ENCODE assay signal across 16 mouse cellular contexts in the genomic region with DNA sequence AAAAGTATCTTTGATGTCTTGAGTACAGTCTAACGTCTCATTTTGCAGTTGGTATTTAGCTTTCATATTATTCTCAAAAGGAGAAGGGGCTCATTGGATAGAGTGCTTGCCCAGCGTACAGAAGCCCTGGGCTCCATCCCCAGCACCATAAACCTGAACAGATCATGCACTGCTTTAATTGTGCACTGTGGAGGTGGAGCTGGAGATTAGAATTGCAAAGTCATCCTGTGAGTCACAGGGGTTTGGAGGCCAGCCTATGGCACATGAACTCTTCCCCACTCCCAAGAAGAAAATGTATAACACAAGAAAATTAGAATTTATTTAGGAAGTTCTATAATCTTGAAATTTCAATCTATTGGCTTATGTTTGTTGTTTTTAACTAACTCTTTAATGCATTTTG. TPM values are rescaled to one million over a fixed set of nuclear protein-coding genes. Genes with fewer than 3 reads are reported as not detected.
DNase-seq lines count a peak whose midpoint lies in the region; TF ChIP-seq lines count a peak whose summit lies in the region.
"Had no signal": no experiment of that assay in that cellular context is flagged by ENCODE, and none has a peak within 500 bp of the region (broad histone marks: within the 10 kb centered on the region; RNA-seq: fewer than 3 reads in every experiment).

No protein-coding gene starts in this region.

- 83% methylated on average over 2 of the region's 2 CpGs for WGBS in macrophage (ENCODE audit: missing documents)

- DNase-seq in adrenal gland, postnatal 36 days, result peak; percentile 55 to 67
- no peak for DNase-seq in adrenal gland, postnatal 10 days
- DNase-seq in embryo, embryonic 10.5 days (ENCODE audit: low spot score), result no peak
- DNase-seq in ovary, postnatal 10 days (ENCODE audit: low spot score), result no peak
- DNase-seq in left cerebral cortex, postnatal 36 days (ENCODE audit: low spot score in 2 of 2), result no peak
- DNase-seq: cerebellum, adult 2 months; kidney, adult 9 months; layer of hippocampus, postnatal 36 days; thymus, postnatal 4 days had no signal

- H3K79me3 ChIP-seq in C2C12 (ENCODE audit: low read depth), result peaks cover 7% of the 10 kb centered on the region

- no peaks in the 10 kb centered on the region for H3K27me3 ChIP-seq in C2C12 (ENCODE audit: control insufficient read depth, insufficient read depth, insufficient read length)
- H3K27me3 ChIP-seq: heart, embryonic 12.5 days; lung, embryonic 15.5 days; midbrain, embryonic 13.5 days had no signal

- H3K36me3 ChIP-seq in C2C12 (ENCODE audit: control insufficient read depth, insufficient read depth) (peaks cover 63% of the 10 kb centered on the region), macrophage (ENCODE audit: inconsistent target) (peaks cover 71% of the 10 kb centered on the region)

- H3K4me1 ChIP-seq in brown adipose tissue, adult 24 weeks (ENCODE audit: control insufficient read depth, insufficient read depth, insufficient read length, low read length), result peaks cover 3% of the 10 kb centered on the region
- H3K4me1 ChIP-seq: heart, embryonic 12.5 days; limb, embryonic 10.5 days; lung, embryonic 15.5 days; midbrain, embryonic 13.5 days had no signal

- 0 out of 2 replicates have a peak overlapping the region, but pooled peaks have one; percentile 15 for H3K27ac ChIP-seq in brown adipose tissue, adult 24 weeks (replicated peaks; ENCODE audit: low read depth, low read length)
- H3K27ac ChIP-seq in macrophage, result peak overlapping the region; percentile 28
- H3K27ac ChIP-seq: limb, embryonic 10.5 days; lung, embryonic 15.5 days; midbrain, embryonic 13.5 days had no signal

- TF ChIP-seq CTCF in C2C12 (IDR thresholded peaks at IDR 0.05; ENCODE audit: control insufficient read depth, insufficient read depth, insufficient read length), result no peak

- H3K79me2 ChIP-seq in C2C12 (ENCODE audit: control insufficient read depth, insufficient read depth) (peaks cover 13% of the 10 kb centered on the region), macrophage (ENCODE audit: inconsistent target) (no peaks in the 10 kb centered on the region; the same call in 1 of the 2 replicates)

- no peak overlapping the region for H3ac ChIP-seq in C2C12 (ENCODE audit: control insufficient read depth, insufficient read length, low read depth)

- intact Hi-C loops in left cerebral cortex, postnatal 36 days (cut with DNase I), result no loop called here

- no peak overlapping the region for H3K4me3 ChIP-seq in C2C12 (ENCODE audit: insufficient read depth, poor library complexity, severe bottlenecking)
- no peak overlapping the region for H3K4me3 ChIP-seq in brown adipose tissue, adult 24 weeks (ENCODE audit: insufficient read depth, low read depth, low read length)
- no peak overlapping the region for H3K4me3 ChIP-seq in macrophage (ENCODE audit: inconsistent target)
- H3K4me3 ChIP-seq: heart, embryonic 12.5 days; limb, embryonic 10.5 days; lung, embryonic 15.5 days; midbrain, embryonic 13.5 days had no signal

TF ChIP-seq in C2C12, 6 proteins besides CTCF, POLR2A, EP300 and RAD21:
- TF ChIP-seq FOSL1 (IDR thresholded peaks at IDR 0.05; ENCODE audit: insufficient read depth, low read length, poor library complexity, severe bottlenecking) (peak; percentile 48), MYOD1 (IDR thresholded peaks at IDR 0.05; ENCODE audit: control insufficient read depth, insufficient read length, low read depth) (no peak)

RNA-seq across cellular contexts. Expression of a gene that starts 21.1 kb away (rescaled TPM):
- total RNA-seq in adrenal gland, postnatal 36 days (2021), result 100 to 1,000 TPM; 102 to 123 TPM
- 10 to 100 TPM; 31.3 to 48.5 TPM for total RNA-seq in adrenal gland, postnatal 10 days (2021)
- polyA plus RNA-seq in C2C12 (2012; fragmentation: generic; extraction: Trizol) (1.3 TPM), macrophage (2018) (0.75 to 3.4 TPM (median 1.3 TPM) in 3 replicates)
- 27.7 and 29.4 TPM in 2 replicates for polyA plus RNA-seq in brown adipose tissue, adult 24 weeks (2012; ENCODE audit: insufficient read depth, insufficient read length, missing spikeins)
- total RNA-seq in macrophage (2018; cell fraction: chromatin; rRNA removed), result 10 to 100 TPM in 11 of 26 experiments, 1 to 10 TPM in 15; 3.1 to 21.0 (median 9.5) TPM
- total RNA-seq in macrophage (2018; cell fraction: cytosol; rRNA removed), result 1 to 10 TPM in 25 of 26 experiments, under 1 TPM in 1; 0.81 to 3.8 (median 1.6) TPM
- total RNA-seq in macrophage (2018; cell fraction: nucleus; rRNA removed), result 10 to 100 TPM in 11 of 26 experiments, 1 to 10 TPM in 15; 2.8 to 17.7 (median 9.5) TPM
- total RNA-seq in left cerebral cortex, postnatal 36 days (2021), result 100 to 1,000 TPM; 311 to 333 TPM

RNA-seq across cellular contexts. Expression of a gene that starts 49.9 kb away (rescaled TPM):
- total RNA-seq in adrenal gland, postnatal 36 days (2021), result 100 to 1,000 TPM; 100 to 116 TPM
- total RNA-seq in adrenal gland, postnatal 10 days (2021), result 100 to 1,000 TPM in 1 of 2 experiments, 10 to 100 TPM in 1; 76.5 to 113 TPM
- polyA plus RNA-seq in C2C12 (2012; fragmentation: generic; extraction: Trizol), result 14.6 TPM
- polyA plus RNA-seq in brown adipose tissue, adult 24 weeks (2012; ENCODE audit: insufficient read depth, insufficient read length, missing spikeins), result 25.2 and 62.5 TPM in 2 replicates
- total RNA-seq in macrophage (2018; cell fraction: chromatin; rRNA removed), result 100 to 1,000 TPM; 148 to 674 (median 399) TPM
- 10 to 100 TPM; 20.5 to 67.1 (median 37.8) TPM for total RNA-seq in macrophage (2018; cell fraction: cytosol; rRNA removed)
- total RNA-seq in macrophage (2018; cell fraction: nucleus; rRNA removed), result 100 to 1,000 TPM in 23 of 26 experiments, 10 to 100 TPM in 3; 86.5 to 517 (median 198) TPM
- polyA plus RNA-seq in macrophage (2018), result 41.3 to 73.5 TPM (median 61.8 TPM) in 3 replicates
- total RNA-seq in left cerebral cortex, postnatal 36 days (2021), result 100 to 1,000 TPM in 1 of 2 experiments, 10 to 100 TPM in 1; 97.9 to 139 TPM

Comparison
In these comparisons a context has a peak if more than half of its experiments do, and no peak if none do; other contexts are left out.
1. DNase-seq: peak in adrenal gland, postnatal 36 days (2 of 2); none in adrenal gland, postnatal 10 days (single experiment), embryo, embryonic 10.5 days (single experiment), ovary, postnatal 10 days (single experiment) and left cerebral cortex, postnatal 36 days (0 of 2).